Mouse (Mus musculus) ES-E14 (cell line): ENCODE measurements around the gene Prdx6.

Experiments
- CHD2 ChIP-seq: IDR thresholded peaks from 2 replicates; pipeline ENCODE4 v1.6.1; 2014; ENCODE audit warnings: mild to moderate bottlenecking, low read depth, low read length, inconsistent platforms
- HCFC1 ChIP-seq: IDR thresholded peaks from 2 replicates; pipeline ENCODE4 v1.6.1; 2012; ENCODE audit warnings: low read length, inconsistent platforms, borderline replicate concordance; ENCODE audit not compliant: insufficient read depth
- MAFK ChIP-seq: IDR thresholded peaks from 2 replicates; pipeline ENCODE4 v1.6.1; 2014; ENCODE audit warnings: mild to moderate bottlenecking, low read depth, low read length, inconsistent platforms; ENCODE audit not compliant: insufficient read depth
- ZNF384 ChIP-seq: IDR thresholded peaks from 2 replicates; pipeline ENCODE4 v1.6.1; 2012; ENCODE audit warnings: low read depth, low read length, inconsistent platforms

DNA sequence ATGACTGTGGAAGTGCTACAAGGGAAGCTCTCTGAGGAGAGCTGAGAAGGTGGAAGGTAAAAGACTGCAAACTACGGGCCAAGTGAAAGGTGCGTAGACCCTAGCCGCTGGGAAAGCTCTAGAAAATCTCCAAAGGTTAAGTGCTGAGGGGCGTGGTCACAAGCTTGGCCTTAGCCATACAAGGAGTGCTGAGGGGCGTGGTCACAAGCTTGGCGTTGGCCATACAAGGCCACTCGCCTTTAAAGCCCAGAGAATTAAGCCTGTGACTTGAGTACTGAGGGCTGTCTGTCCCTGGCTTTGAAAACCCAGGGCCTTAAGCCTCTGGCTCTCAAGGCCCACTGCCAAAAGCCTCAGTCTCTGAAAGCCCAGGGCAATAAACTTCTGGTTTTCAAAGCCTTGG, 5.9 kb upstream of the Prdx6 start:
- no peak for TF ChIP-seq ZNF384
- no peak for TF ChIP-seq CHD2
- no peak for TF ChIP-seq HCFC1
- TF ChIP-seq MAFK: no peak
